Mouse (Mus musculus) embryonic fibroblast, embryonic 13.5 days (primary cell): ENCODE measurements around the gene Nhsl2.

Experiments
- CTCF ChIP-seq: IDR thresholded peaks from 2 replicates; pipeline ENCODE4 v1.5.1; 2011; ENCODE audit warnings: mild to moderate bottlenecking, control low read depth, low read length, moderate library complexity, borderline replicate concordance; ENCODE audit not compliant: insufficient read depth
- POLR2A ChIP-seq: IDR thresholded peaks from 2 replicates; pipeline ENCODE4 v1.6.1; 2011; ENCODE audit warnings: low read depth, mild to moderate bottlenecking, control low read depth, low read length, moderate library complexity

DNA sequence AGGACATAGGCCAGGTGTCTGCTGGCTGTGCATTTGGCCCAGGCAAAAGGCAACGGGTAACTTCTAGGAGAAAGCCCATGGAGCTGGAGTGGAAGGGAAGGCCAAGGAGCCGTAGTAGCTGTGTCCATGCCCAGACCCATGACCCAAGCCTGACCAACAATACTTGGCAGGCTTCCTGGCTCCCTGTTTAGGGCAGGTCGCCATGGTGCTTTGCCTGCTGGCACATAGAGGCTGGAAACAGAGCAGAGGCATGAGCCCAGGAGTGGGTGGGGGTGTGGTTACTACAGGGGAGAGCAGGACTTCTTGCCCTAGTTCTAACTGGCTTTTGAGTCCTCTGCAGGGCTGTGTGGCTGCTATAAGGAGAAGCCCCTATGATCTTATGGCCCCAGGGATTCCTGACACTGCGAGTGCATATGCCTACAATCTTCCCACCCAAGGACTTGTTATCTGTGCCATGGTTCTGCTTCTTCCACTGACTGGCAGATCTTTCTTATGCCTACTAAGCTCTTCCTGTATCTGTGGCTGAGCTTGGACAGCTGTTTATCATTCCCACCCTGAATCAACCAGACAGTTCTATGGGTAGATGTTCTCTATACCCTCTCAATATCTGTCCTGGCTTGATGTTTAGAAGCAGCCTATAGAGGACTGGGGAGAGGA, 40.8 kb downstream of the Nhsl2 start:
- TF ChIP-seq CTCF: no peak
- TF ChIP-seq POLR2A: no peak
